Mouse (Mus musculus): Measurements from ENCODE around the gene Slc39a10. TPM values are rescaled to one million over a fixed set of nuclear protein-coding genes. Genes with fewer than 3 reads are reported as not detected.
"Not testable (repeated sequence)": the region's sequence is repeated elsewhere in the genome, so short reads cannot be mapped to it uniquely, and the experiment has no call there.

The Slc39a10 gene
- polyA plus RNA-seq, 1 experiment from 2014 or later, result 82.4 TPM

DNA sequence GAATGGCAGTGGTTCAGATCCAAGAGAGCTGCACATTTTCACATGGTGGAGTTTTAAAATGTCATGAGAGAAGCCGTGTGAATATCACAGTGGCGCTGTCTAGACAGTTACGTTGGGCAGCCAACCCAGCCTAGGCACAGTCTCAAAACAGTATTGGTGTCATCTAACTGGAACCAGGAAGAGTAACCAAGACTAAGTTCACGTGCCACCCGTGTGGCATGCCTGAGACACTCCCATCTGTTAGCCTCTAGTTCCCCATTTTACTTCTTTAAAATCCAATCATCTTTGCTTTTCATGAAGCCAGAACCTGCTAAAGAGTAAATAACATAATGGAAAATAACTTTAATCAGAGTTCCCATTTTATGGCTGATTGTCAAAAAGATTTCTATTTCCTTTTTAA, 60.7 kb downstream of the Slc39a10 start:
- no peak overlapping the region for H3K9ac ChIP-seq (replicated peaks)
- ATAC-seq (ENCODE audit: low FRiP score, low read depth), result no peak
- peaks cover 26% of the 10 kb centered on the region for H3K36me3 ChIP-seq
- 92% methylated on average over 5 of the region's 5 CpGs for WGBS
- H3K4me3 ChIP-seq, result no peak overlapping the region
- no peaks in the 10 kb centered on the region for H3K27me3 ChIP-seq
- H3K4me2 ChIP-seq (replicated peaks), result no peak overlapping the region
- no peaks in the 10 kb centered on the region for H3K9me3 ChIP-seq
- 0 out of 2 replicates have a peak, but pooled peaks cover 3% of the 10 kb centered on the region for H3K4me1 ChIP-seq
- no peak overlapping the region for H3K27ac ChIP-seq (replicated peaks)

DNA sequence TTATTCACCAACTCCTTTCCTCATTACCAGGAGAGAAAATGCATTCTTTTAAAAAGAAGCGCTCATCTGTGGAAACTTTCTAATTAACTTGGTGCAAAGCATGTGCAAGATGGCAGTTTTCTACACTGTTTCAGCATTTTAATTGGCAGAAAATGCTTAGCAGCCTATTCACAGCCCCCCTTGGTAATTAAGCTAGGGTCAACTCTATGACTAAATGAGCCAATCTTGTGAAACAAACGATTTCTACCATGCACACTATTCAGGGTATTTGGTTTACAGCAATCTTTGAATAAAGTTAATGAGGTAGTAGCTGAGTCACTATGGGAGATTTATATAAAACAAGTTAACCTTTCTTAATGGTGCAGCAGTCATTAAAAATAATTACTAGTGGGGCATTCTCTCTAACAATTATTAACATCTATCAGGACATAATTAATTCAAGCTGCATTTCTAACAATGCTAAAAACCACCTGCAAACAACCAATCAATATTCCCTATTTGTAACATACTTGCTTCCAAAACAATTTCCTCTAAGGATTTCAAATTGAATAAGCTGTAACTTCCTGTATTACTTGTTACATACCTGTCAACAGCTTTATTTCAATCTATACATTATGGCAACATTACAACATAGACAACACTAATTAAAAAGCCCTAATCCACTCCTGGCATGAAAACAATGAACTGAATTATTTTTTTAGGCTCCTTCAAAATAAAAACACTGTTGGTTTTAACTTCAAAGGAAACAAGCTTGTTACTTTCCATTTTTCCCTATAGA, 62.4 kb downstream of the Slc39a10 start:
- 0 out of 2 replicates have a peak, but pooled peaks cover 3% of the 10 kb centered on the region for H3K4me1 ChIP-seq
- no peaks in the 10 kb centered on the region for H3K27me3 ChIP-seq
- H3K4me3 ChIP-seq, result no peak overlapping the region
- H3K9ac ChIP-seq (replicated peaks), result no peak overlapping the region
- H3K4me2 ChIP-seq (replicated peaks), result no peak overlapping the region
- 62% methylated on average over 2 of the region's 2 CpGs for WGBS
- H3K27ac ChIP-seq (replicated peaks), result no peak overlapping the region
- peaks cover 19% of the 10 kb centered on the region for H3K36me3 ChIP-seq
- no peaks in the 10 kb centered on the region for H3K9me3 ChIP-seq
- ATAC-seq (ENCODE audit: low FRiP score, low read depth), result peak; percentile 54; the same call in 1 of the 2 replicates

- H3K36me3 ChIP-seq, result peaks cover 52% of the 10 kb centered on the region
- H3K4me2 ChIP-seq (replicated peaks), result no peak overlapping the region
- ATAC-seq (ENCODE audit: low FRiP score, low read depth), result no peak
- H3K9me3 ChIP-seq, result no peaks in the 10 kb centered on the region
- H3K4me3 ChIP-seq, result no peak overlapping the region
- no peak overlapping the region for H3K9ac ChIP-seq (replicated peaks)
- no peaks in the 10 kb centered on the region for H3K4me1 ChIP-seq
- no peaks in the 10 kb centered on the region for H3K27me3 ChIP-seq
- no peak overlapping the region for H3K27ac ChIP-seq (replicated peaks)
- 90% methylated on average over 4 of the region's 4 CpGs for WGBS
These were observed 70.2 kb downstream of the Slc39a10 start for GRCm38 (mm10) chr1:46822256-46822972.

DNA sequence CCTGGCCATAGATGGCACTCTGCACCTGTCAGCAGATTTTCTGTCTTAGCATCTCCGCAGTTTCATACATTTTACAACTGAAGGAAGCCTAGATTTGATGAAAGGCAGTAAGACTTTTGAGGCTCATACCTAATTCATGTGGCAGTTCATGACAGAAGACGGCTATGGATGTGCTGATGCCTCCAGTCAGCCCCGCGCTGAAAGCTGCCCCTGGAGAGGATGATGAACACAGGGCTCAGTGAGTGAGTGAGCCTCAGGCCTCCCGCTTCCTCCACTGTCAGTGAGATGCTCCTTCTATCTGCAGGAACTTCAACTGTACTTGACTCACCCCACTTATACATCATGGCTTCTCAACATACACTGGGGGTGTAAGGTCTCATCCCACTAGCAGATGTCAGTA, 74.7 kb downstream of the Slc39a10 start:
- 93% methylated on average over 5 of the region's 5 CpGs for WGBS

DNA sequence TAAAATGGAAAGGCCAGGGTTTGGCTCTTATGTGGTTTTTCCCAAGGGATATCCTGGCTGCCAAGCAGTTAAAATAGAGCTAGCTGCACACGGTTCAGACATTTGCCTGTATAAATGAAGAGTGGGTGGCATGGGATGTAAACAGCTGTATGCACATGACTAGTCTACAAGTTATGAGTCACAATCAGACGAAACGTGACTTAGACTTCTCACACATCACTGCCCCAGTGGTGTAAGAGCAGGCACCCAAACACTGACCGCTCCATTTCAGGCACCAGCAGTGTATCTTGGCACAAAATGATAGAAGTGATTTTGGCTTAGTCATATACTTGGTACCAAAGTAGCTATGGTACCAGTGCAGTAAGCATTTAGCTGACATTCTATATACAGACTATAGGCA, 84.0 kb downstream of the Slc39a10 start:
- H3K9me3 ChIP-seq; H3K9ac ChIP-seq (replicated peaks); H3K27ac ChIP-seq (replicated peaks); H3K4me3 ChIP-seq; H3K4me1 ChIP-seq; ATAC-seq (ENCODE audit: low FRiP score, low read depth); H3K4me2 ChIP-seq (replicated peaks); H3K27me3 ChIP-seq: not testable (repeated sequence)
- H3K36me3 ChIP-seq, result peaks cover 19% of the 10 kb centered on the region; the same call in 1 of the 2 replicates
- 96% methylated on average over 4 of the region's 4 CpGs for WGBS

More for the DNA sequence above, 74.7 kb downstream of the Slc39a10 start:
- Histone ChIP-seq H3K9ac (replicated peaks) (no peak overlapping the region), H3K4me2 (replicated peaks) (no peak overlapping the region), H3K4me1 (no peaks in the 10 kb centered on the region), H3K36me3 (peaks cover 45% of the 10 kb centered on the region), H3K27ac (replicated peaks) (no peak overlapping the region), H3K27me3 (no peaks in the 10 kb centered on the region), H3K9me3 (no peaks in the 10 kb centered on the region), H3K4me3 (no peak overlapping the region)
- no peak for ATAC-seq (ENCODE audit: low FRiP score, low read depth)

- Histone ChIP-seq H3K27ac (replicated peaks) (no peak overlapping the region), H3K27me3 (no peaks in the 10 kb centered on the region), H3K4me2 (replicated peaks) (no peak overlapping the region), H3K4me1 (no peaks in the 10 kb centered on the region), H3K9me3 (no peaks in the 10 kb centered on the region), H3K4me3 (no peak overlapping the region), H3K36me3 (peaks cover 7% of the 10 kb centered on the region; the same call in 1 of the 2 replicates), H3K9ac (replicated peaks) (no peak overlapping the region)
- WGBS, result 95% methylated on average over 1 of the region's 1 CpGs
- no peak for ATAC-seq (ENCODE audit: low FRiP score, low read depth)
These were observed 87.6 kb downstream of the Slc39a10 start for GRCm38 (mm10) chr1:46805074-46805473.

DNA sequence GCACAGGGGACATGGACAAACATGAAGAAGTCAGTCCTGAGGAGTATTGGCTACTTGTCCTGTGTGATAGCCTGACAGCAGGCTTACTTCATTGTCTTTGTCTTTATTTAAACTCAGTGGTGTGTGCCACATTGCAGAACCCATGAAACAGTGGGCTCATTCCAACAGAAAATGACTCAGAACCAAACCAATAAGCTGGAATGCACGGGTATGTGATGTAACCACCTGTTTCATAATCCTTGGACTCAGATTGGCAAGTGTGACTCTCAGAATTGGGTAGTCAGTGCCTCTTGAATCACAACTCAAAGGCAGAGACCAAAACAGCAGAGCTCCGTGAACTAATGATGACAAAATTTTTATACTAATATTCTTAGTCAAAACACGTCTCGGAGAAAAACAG, 110.4 kb downstream of the Slc39a10 start:
- not testable (repeated sequence) for H3K27me3 ChIP-seq; ATAC-seq (ENCODE audit: low FRiP score, low read depth); H3K36me3 ChIP-seq; H3K27ac ChIP-seq (replicated peaks); H3K9ac ChIP-seq (replicated peaks); H3K4me3 ChIP-seq; H3K4me1 ChIP-seq; H3K9me3 ChIP-seq; H3K4me2 ChIP-seq (replicated peaks)
- 87% methylated on average over 4 of the region's 4 CpGs for WGBS

- H3K4me3 ChIP-seq; H3K9ac ChIP-seq (replicated peaks); H3K27me3 ChIP-seq; H3K4me1 ChIP-seq; H3K9me3 ChIP-seq; H3K36me3 ChIP-seq; ATAC-seq (ENCODE audit: low FRiP score, low read depth); H3K27ac ChIP-seq (replicated peaks); H3K4me2 ChIP-seq (replicated peaks): not testable (repeated sequence)
- WGBS, result 87% methylated on average over 7 of the region's 7 CpGs
These were observed 122.5 kb downstream of the Slc39a10 start for GRCm38 (mm10) chr1:46770077-46770695.

GRCm38 (mm10) chr1:46769318-46769717, 123.3 kb downstream of the Slc39a10 start:
- not testable (repeated sequence) for H3K36me3 ChIP-seq; H3K27ac ChIP-seq (replicated peaks); H3K9me3 ChIP-seq; H3K4me2 ChIP-seq (replicated peaks); H3K4me1 ChIP-seq; H3K27me3 ChIP-seq; H3K9ac ChIP-seq (replicated peaks); H3K4me3 ChIP-seq
- peak; percentile 4; the same call in 1 of the 2 replicates for ATAC-seq (ENCODE audit: low FRiP score, low read depth)

DNA sequence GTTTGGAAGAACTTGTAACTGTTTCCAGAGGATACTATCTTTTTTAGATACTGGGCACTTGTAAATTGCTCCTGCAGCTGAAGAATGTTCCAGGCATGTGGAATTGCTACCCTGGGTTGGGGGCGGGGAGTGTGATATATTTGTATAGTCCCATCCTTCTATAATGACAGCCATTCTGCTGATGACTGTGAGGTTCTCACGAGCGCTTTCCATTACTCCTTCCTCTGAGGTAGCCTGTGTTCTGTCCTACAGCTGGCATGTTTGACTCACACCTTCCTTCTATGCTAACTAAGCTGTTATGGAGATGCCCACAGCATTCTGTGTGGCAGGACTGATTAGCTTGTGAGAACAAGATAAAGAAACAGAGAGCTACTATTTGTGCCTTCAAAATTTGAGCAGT, 128.1 kb downstream of the Slc39a10 start:
- H3K4me3 ChIP-seq; H3K4me1 ChIP-seq; H3K27ac ChIP-seq (replicated peaks); H3K4me2 ChIP-seq (replicated peaks); H3K9ac ChIP-seq (replicated peaks); H3K9me3 ChIP-seq; ATAC-seq (ENCODE audit: low FRiP score, low read depth); H3K27me3 ChIP-seq; H3K36me3 ChIP-seq: not testable (repeated sequence)
- 90% methylated on average over 3 of the region's 3 CpGs for WGBS

Data from midbrain, embryonic 12.5 days (tissue).